Mouse (Mus musculus) liver, adult 2 months (tissue): Measurements from ENCODE around the gene Jmjd6. TPM values are rescaled to one million over a fixed set of nuclear protein-coding genes. Genes with fewer than 3 reads are reported as not detected.
"Not testable (repeated sequence)": the region's sequence is repeated elsewhere in the genome, so short reads cannot be mapped to it uniquely, and the experiment has no call there.

Experiments
- DNase-seq: peaks from one replicate; pipeline ENCODE4 v3.0.0-alpha.2; 2011; ENCODE audit warnings: low read depth, low spot score; ENCODE audit errors: extremely low read depth
- H3K27ac ChIP-seq: fragments of 200-500 bp; replicated peaks from 2 replicates; pipeline ENCODE4 v1.5.1; 2012; ENCODE audit warnings: low read depth, mild to moderate bottlenecking, control low read depth, inconsistent platforms, low read length; ENCODE audit not compliant: insufficient read depth
- H3K27me3 ChIP-seq: fragments of 200-500 bp; 2 replicates; pipeline ENCODE4 v1.6.1; 2012; ENCODE audit warnings: mild to moderate bottlenecking, moderate library complexity, low read length, inconsistent platforms; ENCODE audit not compliant: control insufficient read depth, insufficient read depth
- H3K36me3 ChIP-seq: fragments of 200-500 bp; 2 replicates; pipeline ENCODE4 v1.6.1; 2012; ENCODE audit warnings: low read length, inconsistent platforms; ENCODE audit not compliant: control insufficient read depth, insufficient read depth
- H3K4me1 ChIP-seq: fragments of 200-500 bp; 2 replicates; pipeline ENCODE4 v1.6.1; 2011; ENCODE audit warnings: low read length; ENCODE audit not compliant: control insufficient read depth, insufficient read depth
- H3K4me3 ChIP-seq: fragments of 200-500 bp; 2 replicates; pipeline ENCODE4 v1.5.1; 2011; ENCODE audit warnings: low read depth, mild to moderate bottlenecking, control low read depth, low read length, moderate library complexity; ENCODE audit not compliant: insufficient read depth
- H3K79me2 ChIP-seq: fragments of 200-500 bp; 2 replicates; pipeline ENCODE4 v1.6.1; 2012; ENCODE audit warnings: inconsistent platforms, mild to moderate bottlenecking, low read length, moderate library complexity; ENCODE audit not compliant: control insufficient read depth, insufficient read depth
- H3K9ac ChIP-seq: fragments of 200-500 bp; 2 replicates; pipeline ENCODE4 v1.6.1; 2012; ENCODE audit warnings: low read depth, mild to moderate bottlenecking, control low read depth, inconsistent platforms, low read length
- CTCF ChIP-seq: fragments of 200-500 bp; IDR thresholded peaks from 2 replicates; pipeline ENCODE4 v1.5.1; 2011; ENCODE audit warnings: low read depth, low read length, control low read depth
- POLR2A ChIP-seq: fragments of 200-500 bp; IDR thresholded peaks from 2 replicates; pipeline ENCODE4 v1.6.1; 2011; ENCODE audit warnings: low read length, control low read depth; ENCODE audit not compliant: insufficient read depth; ENCODE audit errors: extremely low read depth
- WGBS: fragments of 180-500 bp; shearing (Covaris S2); methylation state at CpG from one replicate; pipeline ENCODE4 v1.1.7; 2018; 5-methylcytosine and 5-hydroxymethylcytosine counted together
- polyA plus RNA-seq: library from polyadenylated mRNA; depleted of rRNA; stranded (reverse); fragments of >200 nt; gene quantifications from 2 replicates; pipeline ENCODE4 v1.2.3, GENCODE M21; 2012
- total RNA-seq: library from RNA; depleted of rRNA; stranded (reverse); fragments of >200 nt; gene quantifications from 2 replicates; pipeline ENCODE4 v1.2.3, GENCODE M21; 2014

Gene Jmjd6
- total and polyA plus RNA-seq, 2 experiments, result 12.3 to 18.2 TPM

DNA sequence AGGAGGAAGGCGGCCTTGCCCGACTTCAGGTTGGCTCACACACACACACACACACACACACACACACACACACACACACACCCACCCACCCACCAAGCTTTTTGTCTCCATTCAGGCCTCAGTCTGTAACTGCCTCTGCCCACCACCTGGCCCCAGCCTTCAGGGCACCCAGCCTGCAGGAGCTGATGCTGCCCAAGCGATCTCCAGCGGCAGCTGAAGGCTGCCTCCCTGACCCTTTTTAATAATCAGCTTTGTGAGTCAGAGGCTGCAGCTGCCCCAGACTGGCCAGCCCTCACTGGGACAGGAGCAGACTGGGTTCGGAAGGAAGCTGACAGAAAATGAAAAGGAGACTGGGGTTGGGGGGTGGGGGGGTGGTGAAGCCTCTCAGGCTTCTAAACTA is 18.0 kb downstream of the Jmjd6 start:
- TF ChIP-seq CTCF (no peak), POLR2A (no peak)
- Histone ChIP-seq H3K27ac (no peak overlapping the region), H3K9ac (no peak overlapping the region), H3K27me3 (no peaks in the 10 kb centered on the region), H3K4me3 (no peak overlapping the region), H3K4me1 (no peaks in the 10 kb centered on the region; the same call in 1 of the 2 replicates), H3K36me3 (no peaks in the 10 kb centered on the region), H3K79me2 (no peaks in the 10 kb centered on the region)
- 83% methylated on average over 4 of the region's 5 CpGs for WGBS
- no peak for DNase-seq

DNA sequence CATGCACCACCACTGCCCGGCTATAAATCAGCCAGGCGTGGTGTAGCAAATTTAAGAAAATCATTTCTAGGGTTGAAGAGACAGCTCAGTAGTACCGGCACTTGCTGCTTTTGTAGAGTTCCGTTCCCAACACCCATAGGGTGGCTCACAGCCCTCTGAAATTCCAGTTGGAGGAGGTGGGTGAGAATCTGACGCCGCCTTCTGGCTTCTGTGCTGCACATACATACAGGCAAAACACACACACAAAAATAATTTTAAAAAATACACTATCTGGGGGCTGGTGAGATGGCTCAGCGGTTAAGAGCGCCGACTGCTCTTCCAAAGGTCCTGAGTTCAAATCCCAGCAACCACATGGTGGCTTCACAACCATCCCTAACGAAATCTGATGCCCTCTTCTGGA is 19.4 kb downstream of the Jmjd6 start:
- not testable (repeated sequence) for H3K9ac ChIP-seq, H3K27ac ChIP-seq, H3K36me3 ChIP-seq, H3K27me3 ChIP-seq, H3K4me3 ChIP-seq, DNase-seq, H3K4me1 ChIP-seq, H3K79me2 ChIP-seq
- WGBS, result 97% methylated on average over 10 of the region's 10 CpGs

DNA sequence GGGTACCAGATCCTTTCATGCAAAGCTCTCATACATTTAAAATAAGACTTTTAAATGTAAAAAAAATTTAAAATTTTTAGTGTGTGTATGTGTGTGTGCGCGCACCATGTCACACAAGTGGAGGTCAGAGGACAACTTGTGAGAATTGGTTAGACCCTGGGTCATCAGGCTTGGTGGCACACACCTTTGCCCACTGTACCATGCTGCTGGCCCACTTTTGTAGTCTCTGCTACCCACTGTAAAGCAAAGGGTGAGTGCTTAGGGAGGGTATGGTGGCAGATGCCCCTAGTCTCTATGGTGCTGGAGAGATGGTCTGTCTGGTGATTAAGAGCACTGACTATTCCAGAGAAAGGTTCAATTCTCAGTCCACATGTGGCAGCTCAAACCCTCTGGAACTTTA is 20.0 kb downstream of the Jmjd6 start:
- no peak overlapping the region for H3K9ac ChIP-seq
- 99% methylated on average over 2 of the region's 2 CpGs for WGBS
- H3K27me3 ChIP-seq, result no peaks in the 10 kb centered on the region
- no peaks in the 10 kb centered on the region for H3K36me3 ChIP-seq
- H3K79me2 ChIP-seq, result no peaks in the 10 kb centered on the region
- no peak overlapping the region for H3K4me3 ChIP-seq
- no peaks in the 10 kb centered on the region; the same call in 1 of the 2 replicates for H3K4me1 ChIP-seq
- TF ChIP-seq POLR2A (no peak), CTCF (no peak)
- no peak for DNase-seq
- no peak overlapping the region for H3K27ac ChIP-seq

DNA sequence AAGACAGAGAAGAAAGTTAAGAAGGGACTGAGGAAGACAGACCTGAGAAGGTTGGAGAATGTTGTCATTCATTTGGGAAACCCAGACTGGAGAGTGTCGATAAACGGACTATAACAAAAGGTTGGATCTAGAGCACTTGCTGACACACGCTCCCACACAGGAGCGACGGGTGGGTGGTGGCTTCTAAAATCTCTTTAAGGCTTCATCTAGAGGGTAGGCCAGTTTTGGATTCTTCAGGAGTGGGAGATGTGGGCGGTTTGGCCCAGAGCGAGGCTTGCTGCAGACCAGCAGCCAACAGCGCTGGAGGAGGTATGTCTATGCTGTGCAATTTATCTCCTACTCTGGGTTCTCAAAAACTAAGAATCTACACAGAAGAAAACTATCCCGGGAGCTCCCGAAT is 20.6 kb downstream of the Jmjd6 start:
- Histone ChIP-seq H3K36me3 (no peaks in the 10 kb centered on the region), H3K79me2 (no peaks in the 10 kb centered on the region), H3K4me1 (no peaks in the 10 kb centered on the region), H3K9ac (no peak overlapping the region), H3K27ac (no peak overlapping the region), H3K4me3 (no peak overlapping the region), H3K27me3 (no peaks in the 10 kb centered on the region)
- TF ChIP-seq POLR2A (no peak), CTCF (no peak)
- no peak for DNase-seq
- 94% methylated on average over 10 of the region's 10 CpGs for WGBS

DNA sequence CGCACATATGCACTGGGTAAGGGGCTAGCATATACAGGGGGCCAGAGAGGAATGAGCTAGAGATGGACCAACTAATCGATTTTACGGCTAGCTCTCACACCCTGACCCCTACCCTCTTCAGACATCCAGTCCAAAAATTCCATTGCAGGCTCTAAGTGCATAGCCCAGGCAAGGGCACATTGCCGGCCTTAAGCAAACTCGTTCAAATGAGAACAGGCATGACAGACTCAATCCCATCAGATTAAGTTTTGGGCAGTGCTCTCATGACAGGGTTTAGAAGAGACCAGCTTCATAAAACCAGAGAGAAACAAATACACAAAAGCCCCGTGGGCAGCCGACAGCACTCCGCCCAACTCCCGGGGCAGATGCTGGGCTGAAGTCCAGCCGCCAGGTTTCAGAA is 21.0 kb downstream of the Jmjd6 start:
- TF ChIP-seq POLR2A (no peak), CTCF (no peak)
- Histone ChIP-seq H3K79me2 (no peaks in the 10 kb centered on the region), H3K4me3 (no peak overlapping the region), H3K9ac (no peak overlapping the region), H3K27ac (no peak overlapping the region), H3K4me1 (no peaks in the 10 kb centered on the region), H3K27me3 (no peaks in the 10 kb centered on the region), H3K36me3 (no peaks in the 10 kb centered on the region)
- WGBS, result 79% methylated on average over 10 of the region's 10 CpGs
- no peak for DNase-seq

DNA sequence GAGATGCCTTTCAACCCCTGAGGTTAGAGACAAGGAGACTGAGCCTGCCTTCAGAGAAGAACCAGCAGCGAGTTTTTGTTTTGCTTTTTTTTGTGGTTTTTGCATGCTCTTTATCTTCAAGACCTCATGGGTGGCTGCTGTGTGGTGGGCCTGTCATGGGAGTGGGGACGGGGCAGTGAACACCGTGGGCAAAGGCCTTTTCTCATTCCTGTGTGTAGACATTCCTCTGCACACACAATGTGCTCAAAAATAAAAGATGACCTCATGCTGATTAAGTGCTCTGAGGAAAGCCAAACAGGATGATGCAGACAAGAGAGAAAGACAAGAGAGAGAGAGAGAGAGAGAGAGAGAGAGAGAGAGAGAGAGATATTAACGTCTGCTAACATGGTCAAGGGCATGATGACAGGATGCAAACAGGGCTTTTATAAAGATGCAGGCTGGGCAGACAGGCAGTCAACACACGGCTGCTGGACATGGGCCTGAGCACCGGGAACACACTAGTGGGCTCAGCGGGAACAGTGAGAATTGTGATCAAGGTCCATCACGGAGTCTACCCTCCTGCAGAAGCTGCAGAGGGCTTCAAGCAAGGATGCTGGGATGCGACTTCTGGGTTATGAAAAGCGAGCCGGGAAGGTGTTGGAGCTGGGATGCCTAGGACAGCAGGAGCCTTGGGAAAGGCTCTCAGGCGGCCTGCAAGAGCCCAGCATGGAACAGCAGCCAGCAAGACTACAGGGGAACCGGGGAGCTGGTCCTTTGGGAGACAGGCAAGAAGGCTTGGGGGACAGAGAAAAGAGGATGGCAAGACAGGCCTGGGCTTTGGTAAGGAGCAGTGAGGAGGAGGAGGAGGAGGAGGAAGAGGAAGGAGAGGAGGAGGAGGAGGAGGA is 21.9 kb downstream of the Jmjd6 start:
- TF ChIP-seq CTCF (no peak), POLR2A (no peak)
- Histone ChIP-seq H3K4me1 (no peaks in the 10 kb centered on the region), H3K36me3 (no peaks in the 10 kb centered on the region), H3K4me3 (no peak overlapping the region), H3K27me3 (no peaks in the 10 kb centered on the region), H3K79me2 (no peaks in the 10 kb centered on the region), H3K27ac (no peak overlapping the region), H3K9ac (no peak overlapping the region)
- WGBS, result 73% methylated on average over 13 of the region's 13 CpGs
- DNase-seq, result no peak
